Mouse (Mus musculus) spleen, adult 18-20 months (tissue): ENCODE results near the gene Col18a1.

ENCODE experiments used
- DNase-seq, 2 experiments: peaks; one replicate each; pipeline ENCODE4 v3.0.0; 2022; ENCODE audit warnings: mixed read lengths in 2 of 2

The Col18a1 gene

DNA sequence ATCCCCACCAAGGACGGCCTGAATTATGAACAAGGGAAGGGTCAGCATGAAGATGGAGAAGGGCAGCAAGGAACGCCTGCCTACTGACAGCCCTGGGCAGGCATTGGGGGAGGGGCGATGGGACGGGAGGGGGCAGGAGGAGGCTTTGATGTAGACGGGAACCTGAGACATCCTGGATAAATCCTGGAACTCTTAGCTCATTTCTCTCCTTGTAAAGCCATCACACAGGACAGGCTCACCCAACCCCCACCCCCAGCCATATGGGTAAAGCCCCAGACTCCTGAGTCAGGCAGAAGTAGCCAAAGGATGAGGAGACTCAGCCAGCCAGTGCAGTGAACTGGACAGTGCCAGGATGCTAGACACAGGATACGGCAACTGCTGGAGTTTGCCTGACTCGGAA lies 161.4 kb downstream of the Col18a1 start:
- no peak for DNase-seq
